Mouse (Mus musculus) thymus, adult 2 months (tissue): Measurements from ENCODE around the gene Ggps1.

Source experiments
- CTCF ChIP-seq: fragments of 200-500 bp; IDR thresholded peaks from 2 replicates; pipeline ENCODE4 v1.5.1; 2012; ENCODE audit warnings: mild to moderate bottlenecking, control low read depth, low read length, moderate library complexity, borderline replicate concordance; ENCODE audit not compliant: control insufficient read depth, poor library complexity, insufficient read depth; ENCODE audit errors: extremely low read depth
- POLR2A ChIP-seq: fragments of 200-500 bp; IDR thresholded peaks from 2 replicates; pipeline ENCODE4 v1.6.1; 2012; ENCODE audit warnings: mild to moderate bottlenecking, low read length, control low read depth, moderate library complexity; ENCODE audit not compliant: control insufficient read depth, poor library complexity, insufficient read depth; ENCODE audit errors: extremely low read depth

DNA sequence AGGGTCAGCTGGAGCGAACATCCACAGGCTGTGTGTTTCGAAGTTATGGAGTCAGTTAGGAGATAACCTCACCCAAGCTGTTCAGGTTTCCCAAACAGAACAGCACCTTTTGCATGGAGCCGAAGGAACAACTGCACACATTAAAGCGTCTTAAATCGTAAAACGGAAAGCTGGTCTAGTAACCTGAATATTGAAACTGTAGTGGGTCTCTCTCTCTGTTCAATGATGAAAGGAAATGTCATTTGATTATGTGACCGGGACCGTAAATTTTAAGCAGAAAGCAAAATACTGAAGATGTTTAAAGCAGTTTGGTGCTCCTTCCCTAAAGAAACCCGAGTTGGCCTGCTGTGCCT, 1.7 kb upstream of the Ggps1 start:
- no peak for TF ChIP-seq POLR2A
- TF ChIP-seq CTCF, result no peak
